Mouse (Mus musculus) adrenal gland, postnatal 14 days (tissue): ENCODE data around the gene Utp11. TPM values are rescaled to one million over a fixed set of nuclear protein-coding genes. Genes with fewer than 3 reads are reported as not detected.
A peak's percentile ranks its signal among the peaks of the same experiment; 100 is the strongest.
"Not testable (repeated sequence)": the region's sequence is repeated elsewhere in the genome, so short reads cannot be mapped to it uniquely, and the experiment has no call there.

Source experiments
- DNase-seq: peaks from one replicate; pipeline ENCODE4 v3.0.0; 2021; ENCODE audit warnings: mixed read lengths
- long read RNA-seq, 2 experiments: library from polyadenylated mRNA; stranded (forward); transcript quantifications; one replicate each; pipeline ENCODE4 v2.0.0; 2021
- total RNA-seq: library from RNA; stranded (reverse); gene quantifications from 2 replicates; pipeline ENCODE4 v1.2.3, GENCODE M21; 2021

Utp11 gene
- 34.1 and 37.3 TPM in 2 replicates for total RNA-seq
- long read RNA-seq, experiment 1, transcript Utp11-201 (8 exons, 1,603 nt) = major isoform, 78 of 92 reads
- long read RNA-seq, experiment 1, partial matches to known transcripts = 6 of 92 reads
- long read RNA-seq, experiment 1, other reads (novel, unspliced or antisense) = 8 of 92 reads
- long read RNA-seq, experiment 2, transcript Utp11-201 (8 exons, 1,603 nt) = major isoform, 66 of 78 reads
- long read RNA-seq, experiment 2, partial matches to known transcripts = 10 of 78 reads
- long read RNA-seq, experiment 2, other reads (novel, unspliced or antisense) = 2 of 78 reads

DNA sequence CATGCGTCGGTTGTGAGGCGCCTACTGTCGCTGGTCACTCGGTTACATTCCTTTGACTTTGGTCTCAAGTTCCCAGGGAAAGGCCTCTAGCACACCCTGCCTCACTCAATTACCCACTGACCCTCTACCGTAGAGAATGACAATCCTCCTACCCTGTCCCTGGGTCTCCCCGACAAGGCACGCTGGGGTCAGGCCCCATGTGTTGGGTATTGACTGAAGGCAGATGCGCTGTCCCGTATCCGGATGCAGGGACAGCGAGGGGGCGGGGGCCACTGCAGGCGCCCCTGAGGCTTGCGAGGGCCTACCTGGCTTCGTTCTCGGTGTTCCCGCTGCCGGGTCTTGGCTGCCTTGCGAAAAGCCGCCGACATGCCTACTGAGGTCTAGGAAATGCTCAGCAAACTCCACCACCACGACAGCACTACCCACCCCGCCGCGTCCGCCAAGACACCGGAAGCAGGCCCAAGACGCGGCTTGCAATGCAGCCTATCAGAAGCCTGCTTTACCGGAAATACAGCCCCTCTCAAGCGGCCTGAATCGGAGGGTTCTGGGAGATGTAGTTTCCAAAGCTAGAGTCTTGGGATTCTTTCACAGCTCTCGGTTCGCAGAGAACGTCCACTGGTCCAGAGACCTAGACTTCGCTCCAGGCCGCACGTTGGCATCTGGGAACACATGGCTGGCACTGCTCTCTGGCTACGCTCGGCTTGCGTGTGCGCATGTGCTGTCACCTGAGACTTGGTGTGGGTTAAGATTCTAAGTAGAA lies at the start of gene Utp11:
TSS of gene Utp11 (minus strand) at position 466 of the 760 bp plus-strand sequence.
- DNase-seq = peak; percentile 92

- no peak for DNase-seq
Observed at GRCm38 (mm10) chr4:124742839-124743238, 49.4 kb upstream of the Utp11 start.

DNA sequence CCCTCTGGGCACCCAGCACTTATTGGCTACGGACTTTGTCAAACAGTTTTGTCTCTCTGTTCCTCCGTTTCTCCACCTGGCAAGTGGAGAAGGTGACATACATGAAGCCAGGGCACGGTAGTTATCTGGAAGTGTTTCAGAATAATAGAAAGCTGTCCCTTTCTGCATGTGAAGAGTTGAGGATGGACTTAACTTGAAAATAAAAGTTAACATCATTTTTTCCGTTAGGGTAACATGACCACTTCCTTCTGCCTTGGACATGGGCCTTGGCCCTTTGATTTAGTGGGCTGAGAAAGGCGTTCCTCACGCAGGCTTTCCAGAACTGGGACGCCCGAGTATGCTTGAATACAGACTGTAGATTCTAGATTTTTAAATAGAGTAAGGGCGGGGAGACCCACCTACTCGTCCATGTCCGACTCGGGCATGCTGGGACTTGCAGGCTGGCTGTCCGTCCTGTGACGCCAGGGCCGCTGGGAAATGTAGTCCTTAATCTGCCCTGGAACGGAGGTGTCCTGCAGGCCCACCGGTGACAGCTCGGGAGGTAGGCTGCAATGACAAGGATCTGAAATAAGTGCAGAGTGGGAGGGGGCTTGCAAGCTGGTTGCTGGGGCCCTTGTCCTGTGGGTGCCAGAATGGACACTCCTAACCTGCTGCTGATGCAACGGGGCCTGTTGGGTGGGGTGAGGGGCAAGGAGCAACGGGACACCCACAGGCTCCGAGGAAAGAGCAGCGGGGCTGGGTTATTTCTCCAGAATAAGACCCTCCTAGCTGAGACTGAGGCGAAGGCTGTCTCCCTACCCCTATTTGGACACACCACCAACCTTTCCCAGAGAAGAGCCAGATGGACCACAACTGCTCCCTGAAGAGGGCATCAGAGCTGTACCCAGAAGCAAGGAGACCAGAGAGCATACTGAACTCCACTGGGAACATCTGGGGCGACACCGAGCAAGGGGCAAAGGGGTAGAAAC lies 48.3 kb upstream of the Utp11 start, which contains the start of gene Inpp5b:
TSS of gene Inpp5b (plus strand) at position 475 of the 968 bp plus-strand sequence.
- DNase-seq = peak; percentile 84

GRCm38 (mm10) chr4:124738783-124739182 lies 45.4 kb upstream of the Utp11 start:
- DNase-seq = no peak

GRCm38 (mm10) chr4:124738013-124738412 lies 44.6 kb upstream of the Utp11 start:
- no peak for DNase-seq

- DNase-seq = no peak
Observed at GRCm38 (mm10) chr4:124737486-124737885, 44.1 kb upstream of the Utp11 start.

DNA sequence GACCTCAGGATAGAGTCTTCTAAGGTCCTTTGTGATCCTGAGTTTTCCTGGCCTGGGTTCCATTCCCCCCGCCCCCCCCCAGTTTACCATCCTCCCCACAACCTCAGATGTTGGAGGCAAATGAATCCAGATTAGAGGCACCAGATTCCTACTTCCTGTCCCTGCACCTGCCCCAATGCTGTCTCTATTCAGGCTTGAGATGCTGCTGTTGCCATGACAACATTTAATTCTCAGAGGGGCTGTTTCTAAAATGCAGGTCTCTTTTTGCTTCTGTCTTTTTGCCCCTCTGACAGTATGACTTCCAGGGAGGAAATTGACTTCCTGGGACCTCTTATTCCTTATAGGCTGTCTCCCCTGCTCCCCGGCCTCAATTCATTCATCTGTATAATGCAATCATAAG lies 43.6 kb upstream of the Utp11 start:
- no peak for DNase-seq

DNA sequence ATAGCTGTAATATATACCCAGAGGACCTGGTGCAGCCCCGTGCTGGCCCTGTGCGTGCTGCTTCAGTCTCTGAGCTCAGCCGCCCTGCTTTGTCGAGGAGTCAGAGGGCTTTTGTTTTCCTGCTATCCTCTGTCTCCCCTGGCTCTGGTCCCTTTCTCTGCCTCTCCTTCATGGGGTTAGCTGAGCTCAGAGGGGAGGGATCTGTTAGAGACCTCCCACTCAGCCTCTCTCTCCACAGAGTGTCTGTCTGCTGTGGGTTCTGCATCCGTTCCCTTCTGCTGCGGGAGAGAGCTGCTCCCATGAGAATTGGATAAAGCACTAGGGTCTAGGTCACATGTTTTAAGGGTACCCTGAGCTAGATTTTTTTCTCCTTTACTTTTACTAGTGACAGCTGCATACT lies 32.7 kb upstream of the Utp11 start:
- DNase-seq = no peak

GRCm38 (mm10) chr4:124719101-124719500 lies 25.7 kb upstream of the Utp11 start:
- DNase-seq = no peak

- peak; percentile 97 for DNase-seq
Observed at GRCm38 (mm10) chr4:124714545-124715481, 21.4 kb upstream of the Utp11 start, which contains the start of gene Sf3a3. Sf3a3 (plus strand) TSS chr4:124714776.

GRCm38 (mm10) chr4:124713850-124714249 lies 20.4 kb upstream of the Utp11 start:
- DNase-seq = not testable (repeated sequence)

DNA sequence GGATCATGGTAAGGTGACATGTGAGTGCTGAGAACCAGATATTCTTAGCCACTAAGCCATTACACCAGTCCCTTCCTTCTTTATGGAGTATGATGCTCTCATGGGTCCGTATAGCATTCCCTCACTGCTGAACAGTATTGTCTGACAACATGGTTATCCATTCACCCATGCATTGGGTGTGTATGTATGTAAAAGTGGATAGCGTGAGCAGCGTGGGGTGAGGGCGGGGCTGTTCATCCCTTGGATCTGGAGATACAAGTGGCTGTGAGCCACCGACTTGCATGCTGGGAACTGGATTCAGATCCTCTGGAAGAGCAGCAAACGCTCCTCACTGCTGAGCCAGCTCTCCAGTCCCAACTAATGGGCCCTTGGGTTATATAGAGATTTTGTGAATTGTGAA lies 19.2 kb upstream of the Utp11 start:
- DNase-seq = no peak

DNA sequence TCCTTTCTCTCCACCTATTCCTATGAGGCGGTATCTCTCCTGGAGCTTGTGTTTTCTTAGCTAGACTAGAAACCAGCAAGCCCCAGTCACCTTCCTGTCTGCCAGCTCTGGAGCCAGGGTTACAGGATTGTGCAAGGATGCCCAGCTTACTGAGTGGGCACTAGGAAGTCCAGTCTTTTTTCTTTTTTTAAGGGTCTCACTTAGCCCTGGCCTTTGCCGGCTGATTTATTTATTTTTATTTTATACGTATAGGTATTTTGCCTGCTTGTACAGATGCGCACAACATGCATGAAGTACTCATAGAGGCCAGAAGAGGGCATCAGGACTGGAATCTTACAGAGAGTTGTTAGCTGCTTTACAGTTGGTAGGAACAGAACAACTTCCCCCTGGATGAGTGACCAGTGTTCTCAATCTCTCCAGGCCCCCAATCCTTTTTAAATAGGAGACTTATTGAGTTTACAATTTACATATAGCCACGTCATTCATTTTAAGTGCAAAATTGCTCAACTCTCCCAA lies 17.4 kb upstream of the Utp11 start:
- peak; percentile 47 for DNase-seq

DNA sequence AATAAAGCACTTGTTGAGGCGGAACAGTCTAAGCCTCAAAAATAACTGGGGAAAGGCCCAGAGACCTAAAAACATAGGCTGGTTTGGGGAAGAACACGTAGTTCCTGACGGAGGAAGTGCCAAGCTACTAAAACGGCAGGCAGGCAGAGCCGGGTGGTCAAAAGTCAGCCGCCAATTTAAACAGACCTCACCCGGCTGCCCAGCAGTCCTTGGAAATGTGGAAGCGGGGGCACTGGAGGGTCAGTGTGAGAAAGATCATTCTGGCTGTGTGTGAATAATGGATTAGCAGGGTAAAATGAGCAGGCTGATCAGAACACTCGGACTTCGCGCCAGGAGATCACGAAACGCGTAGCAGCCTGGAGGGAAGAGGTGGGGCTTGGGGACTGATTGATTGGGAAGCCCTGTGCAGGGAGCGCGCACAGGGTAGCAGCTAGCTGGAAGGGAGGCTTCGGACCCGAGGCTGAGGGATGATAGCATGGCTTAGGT lies 16.6 kb upstream of the Utp11 start:
- peak; percentile 65 for DNase-seq

GRCm38 (mm10) chr4:124708518-124709477 lies 15.4 kb upstream of the Utp11 start:
- DNase-seq = peak; percentile 96

DNA sequence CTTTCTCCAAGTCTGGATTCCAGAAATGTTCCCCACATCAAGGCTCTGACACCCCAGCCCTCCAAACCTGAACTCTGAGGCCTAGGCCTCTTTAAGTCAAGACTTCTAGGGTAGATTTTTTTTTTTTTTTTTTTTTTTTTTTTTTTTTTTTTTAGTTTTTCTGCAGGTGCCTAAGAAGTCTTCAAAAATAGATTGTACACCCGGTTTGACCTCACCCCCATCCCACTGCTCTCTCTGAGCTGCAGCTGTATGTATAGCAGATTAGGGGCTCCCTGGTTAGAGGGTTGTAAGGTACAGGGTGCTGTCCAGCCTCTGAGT lies 14.8 kb upstream of the Utp11 start:
- not testable (repeated sequence) for DNase-seq

DNA sequence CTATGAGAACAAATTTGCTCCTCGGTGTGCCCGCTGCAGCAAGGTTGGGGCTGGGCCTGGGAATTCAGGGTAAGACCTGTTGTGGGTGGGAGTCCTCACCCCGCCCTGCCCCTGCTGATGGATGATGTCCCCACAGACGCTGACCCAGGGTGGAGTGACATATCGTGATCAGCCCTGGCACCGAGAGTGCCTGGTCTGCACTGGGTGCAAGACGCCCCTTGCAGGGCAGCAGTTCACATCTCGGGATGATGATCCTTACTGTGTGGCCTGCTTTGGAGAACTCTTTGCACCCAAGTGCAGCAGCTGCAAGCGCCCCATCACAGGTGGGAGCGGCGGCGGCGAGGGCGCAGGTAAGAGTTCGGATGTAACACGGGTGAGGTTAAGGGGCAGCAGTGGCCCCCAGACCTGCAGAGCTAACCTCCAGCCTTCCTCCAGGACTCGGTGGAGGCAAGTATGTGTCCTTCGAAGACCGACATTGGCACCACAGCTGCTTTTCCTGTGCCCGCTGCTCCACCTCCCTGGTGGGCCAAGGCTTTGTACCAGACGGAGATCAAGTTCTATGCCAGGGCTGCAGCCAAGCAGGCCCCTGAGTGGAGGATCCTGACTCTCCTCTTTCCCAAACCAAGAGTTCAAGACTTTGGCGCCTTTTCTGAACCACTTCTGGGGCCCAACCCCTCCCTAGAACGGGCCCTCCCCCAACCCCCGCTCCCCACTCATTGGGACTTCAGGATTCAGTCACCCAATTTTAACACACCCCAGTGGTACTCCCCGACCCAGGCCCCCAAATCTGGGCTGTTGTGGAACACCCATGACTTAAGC lies 14.2 kb upstream of the Utp11 start:
- DNase-seq = not testable (repeated sequence)

GRCm38 (mm10) chr4:124705661-124706269 lies 12.4 kb upstream of the Utp11 start:
- no peak for DNase-seq
